Comparison of ENCODE assay signal across 16 mouse cellular contexts in genomic region chr2:35208054-35208453, GRCm38 (mm10).
"Had no signal": no experiment of that assay in that cellular context is flagged by ENCODE, and none has a peak within 500 bp of the region (broad histone marks: within the 10 kb centered on the region; RNA-seq: fewer than 3 reads in every experiment).

No protein-coding gene starts in this region.

- H3K9me3 ChIP-seq: limb, embryonic 15.5 days; liver, embryonic 13.5 days; midbrain, embryonic 12.5 days; neural tube, embryonic 13.5 days had no signal

- H3K9ac ChIP-seq: limb, embryonic 15.5 days; liver, embryonic 13.5 days; midbrain, embryonic 12.5 days; neural tube, embryonic 13.5 days had no signal

- H3K27ac ChIP-seq: kidney, postnatal 0 days; limb, embryonic 15.5 days; liver, embryonic 13.5 days; midbrain, embryonic 12.5 days; neural tube, embryonic 13.5 days had no signal

- H3K4me3 ChIP-seq: limb, embryonic 15.5 days; liver, embryonic 13.5 days; midbrain, embryonic 12.5 days; neural tube, embryonic 13.5 days had no signal

- H3K4me2 ChIP-seq: limb, embryonic 15.5 days; liver, embryonic 13.5 days; midbrain, embryonic 12.5 days; neural tube, embryonic 13.5 days had no signal

- H3K4me1 ChIP-seq: limb, embryonic 15.5 days; midbrain, embryonic 12.5 days; neural tube, embryonic 13.5 days had no signal

- ATAC-seq: midbrain, embryonic 16.5 days had no signal

- H3K36me3 ChIP-seq: limb, embryonic 15.5 days; liver, embryonic 13.5 days; midbrain, embryonic 12.5 days; neural tube, embryonic 13.5 days had no signal

- DNase-seq: kidney, adult 8-10 months; kidney, postnatal 36 days; layer of hippocampus, adult 9-11 months; layer of hippocampus, postnatal 36 days; liver, embryonic 13.5 days; lung, adult 18-20 months; retina, postnatal 1 day; right cerebral cortex, postnatal 4 days; spleen, adult 18-20 months; thymus, adult 2 months; thymus, postnatal 25 days had no signal
